Mouse (Mus musculus): ENCODE results near the gene Myo7a. TPM values are rescaled to one million over a fixed set of nuclear protein-coding genes. Genes with fewer than 3 reads are reported as not detected.
A peak's percentile ranks its signal among the peaks of the same experiment; 100 is the strongest.

Myo7a gene
- total RNA-seq, 4 experiments from 2014 or later = 1.3 to 2.9 (median 2.2) TPM

- DNase-seq (ENCODE audit: low spot score in 2 of 2) = peak; percentile 65 to 71
Observed at GRCm38 (mm10) chr7:98103002-98103941, 16.1 kb downstream of the Myo7a start.

GRCm38 (mm10) chr7:98102488-98102887 lies 16.8 kb downstream of the Myo7a start:
- no peak for DNase-seq (ENCODE audit: low spot score in 2 of 2)

- no peak for DNase-seq (ENCODE audit: low spot score in 2 of 2)
Observed at GRCm38 (mm10) chr7:98097557-98097956, 21.8 kb downstream of the Myo7a start.

GRCm38 (mm10) chr7:98095852-98096251 lies 23.5 kb downstream of the Myo7a start:
- no peak for DNase-seq (ENCODE audit: low spot score in 2 of 2)

- DNase-seq (ENCODE audit: low spot score in 2 of 2) = no peak
Observed at GRCm38 (mm10) chr7:98086346-98086745, 33.0 kb downstream of the Myo7a start.

GRCm38 (mm10) chr7:98085314-98085713 lies 34.0 kb downstream of the Myo7a start:
- DNase-seq (ENCODE audit: low spot score in 2 of 2) = no peak

- DNase-seq (ENCODE audit: low spot score in 2 of 2) = no peak
Observed at GRCm38 (mm10) chr7:98084541-98085293, 34.6 kb downstream of the Myo7a start.

- no peak for DNase-seq (ENCODE audit: low spot score in 2 of 2)
Observed at GRCm38 (mm10) chr7:98082376-98082775, 36.9 kb downstream of the Myo7a start.

GRCm38 (mm10) chr7:98077453-98077852 lies 41.9 kb downstream of the Myo7a start:
- DNase-seq (ENCODE audit: low spot score in 2 of 2) = no peak

GRCm38 (mm10) chr7:98071620-98072019 lies 47.7 kb downstream of the Myo7a start:
- DNase-seq (ENCODE audit: low spot score in 2 of 2) = peak; percentile 38 to 54

GRCm38 (mm10) chr7:98066229-98066628 lies 53.1 kb downstream of the Myo7a start:
- DNase-seq (ENCODE audit: low spot score in 2 of 2) = no peak

- no peak for DNase-seq (ENCODE audit: low spot score in 2 of 2)
Observed at GRCm38 (mm10) chr7:98054942-98055341, 64.4 kb downstream of the Myo7a start.

GRCm38 (mm10) chr7:98054461-98054860 lies 64.9 kb downstream of the Myo7a start:
- DNase-seq (ENCODE audit: low spot score in 2 of 2) = no peak

- DNase-seq (ENCODE audit: low spot score in 2 of 2) = no peak
Observed at GRCm38 (mm10) chr7:98051980-98052379, 67.3 kb downstream of the Myo7a start.

GRCm38 (mm10) chr7:98048101-98048824 lies 71.1 kb downstream of the Myo7a start:
- no peak for DNase-seq (ENCODE audit: low spot score in 2 of 2)

- DNase-seq (ENCODE audit: low spot score in 2 of 2) = no peak
Observed at GRCm38 (mm10) chr7:98002617-98003016, 116.7 kb downstream of the Myo7a start.

Other genes starting within 250 kb of the Myo7a start
- gene Gdpd4, start 199.6 kb downstream of the Myo7a start, total RNA-seq (2022) = not detected
- not detected for gene Omp, start 26.0 kb upstream of the Myo7a start, total RNA-seq (2022)
- gene Capn5, start 58.8 kb upstream of the Myo7a start, total RNA-seq (2022) = 1 to 10 TPM in 2 of 4 experiments, under 1 TPM in 2; 0.73 to 1.6 (median 1.0) TPM
- gene B3gnt6, start 80.0 kb upstream of the Myo7a start, total RNA-seq (2022) = not detected
- 1 to 10 TPM; 1.8 to 4.5 (median 2.9) TPM for gene Acer3, start 201.7 kb upstream of the Myo7a start, total RNA-seq (2022)
- gene Tsku, start 241.8 kb upstream of the Myo7a start, total RNA-seq (2022) = 1 to 10 TPM in 2 of 4 experiments, under 1 TPM in 2; 0.73 to 1.9 (median 1.1) TPM

All from gastrocnemius, adult 8-10 months (tissue).